Mouse (Mus musculus) hindbrain, embryonic 16.5 days (tissue): Measurements from ENCODE around the gene Atp5c1. TPM values are rescaled to one million over a fixed set of nuclear protein-coding genes. Genes with fewer than 3 reads are reported as not detected.

Experiments
- ATAC-seq: fragments of 200-750 bp; cut with Nextera tagmentation; 2 replicates; pipeline ENCODE4 v1.8.0; 2017; ENCODE audit warnings: moderate TSS enrichment, moderate library complexity
- H3K27ac ChIP-seq: fragments of 300-500 bp; sonication (generic); 2 replicates; pipeline ENCODE4 v1.5.1; 2014; ENCODE audit warnings: low read depth, mild to moderate bottlenecking, control low read depth, low read length, moderate library complexity
- H3K27me3 ChIP-seq: fragments of 300-500 bp; sonication (generic); replicated peaks from 2 replicates; pipeline ENCODE4 v1.6.1; 2014; ENCODE audit warnings: low read length; ENCODE audit not compliant: control insufficient read depth, insufficient read depth
- H3K36me3 ChIP-seq: fragments of 300-500 bp; sonication (generic); 2 replicates; pipeline ENCODE4 v1.6.1; 2014; ENCODE audit warnings: mild to moderate bottlenecking, low read length, moderate library complexity, mixed read lengths; ENCODE audit not compliant: control insufficient read depth, insufficient read depth
- H3K4me1 ChIP-seq: fragments of 300-500 bp; sonication (generic); 2 replicates; pipeline ENCODE4 v1.6.1; 2014; ENCODE audit warnings: low read depth, low read length; ENCODE audit not compliant: control insufficient read depth, insufficient read depth
- H3K4me2 ChIP-seq: fragments of 300-500 bp; sonication (generic); 2 replicates; pipeline ENCODE4 v1.6.1; 2014; ENCODE audit warnings: mild to moderate bottlenecking, low read length, control low read depth, moderate library complexity
- H3K4me3 ChIP-seq: fragments of 300-500 bp; sonication (generic); 2 replicates; pipeline ENCODE4 v1.5.1; 2014; ENCODE audit warnings: mild to moderate bottlenecking, low read length, control low read depth, moderate library complexity
- H3K9ac ChIP-seq: fragments of 300-500 bp; sonication (generic); 2 replicates; pipeline ENCODE4 v1.6.1; 2014; ENCODE audit warnings: low read depth, mild to moderate bottlenecking, control low read depth, low read length, moderate library complexity
- H3K9me3 ChIP-seq: fragments of 300-500 bp; sonication (generic); 2 replicates; pipeline ENCODE4 v1.6.1; 2014; ENCODE audit warnings: mild to moderate bottlenecking, low read length, moderate library complexity; ENCODE audit not compliant: control insufficient read depth
- WGBS: fragments of 180-500 bp; shearing (Covaris S2); extraction: QIAGEN DNeasy Blood & Tissue Kit; methylation state at CpG from one replicate; pipeline ENCODE4 v1.1.7; 2014; 5-methylcytosine and 5-hydroxymethylcytosine counted together
- polyA plus RNA-seq: library from polyadenylated mRNA; unstranded; fragments of >200 nt; fragmentation: Nextera tagmentation; extraction: Ambion mirVana; gene quantifications from 2 replicates; pipeline ENCODE4 v1.2.1, GENCODE M21; 2015

Gene Atp5c1
- polyA plus RNA-seq, 1 experiment from 2014 or later: 656 TPM

- no peak for ATAC-seq
- H3K4me3 ChIP-seq: no peak overlapping the region
- peaks cover 4% of the 10 kb centered on the region; the same call in 1 of the 2 replicates for H3K4me1 ChIP-seq
- H3K27ac ChIP-seq: no peak overlapping the region
- H3K9me3 ChIP-seq: no peaks in the 10 kb centered on the region
- 70% methylated on average over 4 of the region's 4 CpGs for WGBS
- no peak overlapping the region for H3K9ac ChIP-seq
- no peaks in the 10 kb centered on the region for H3K27me3 ChIP-seq
- H3K4me2 ChIP-seq: no peak overlapping the region
- H3K36me3 ChIP-seq: no peaks in the 10 kb centered on the region
Measured at GRCm38 (mm10) chr2:10033684-10034083, 46.6 kb downstream of the Atp5c1 start.

GRCm38 (mm10) chr2:10029755-10030154 is 50.6 kb downstream of the Atp5c1 start:
- WGBS: 72% methylated on average over 7 of the region's 7 CpGs
- ATAC-seq: no peak; the same call in 1 of the 2 replicates
- Histone ChIP-seq H3K4me2 (no peak overlapping the region), H3K27me3 (no peaks in the 10 kb centered on the region), H3K9ac (no peak overlapping the region), H3K4me1 (peaks cover 4% of the 10 kb centered on the region; the same call in 1 of the 2 replicates), H3K4me3 (no peak overlapping the region), H3K9me3 (no peaks in the 10 kb centered on the region), H3K36me3 (no peaks in the 10 kb centered on the region), H3K27ac (no peak overlapping the region)

GRCm38 (mm10) chr2:10024264-10024663 is 56.0 kb downstream of the Atp5c1 start:
- 87% methylated on average over 6 of the region's 6 CpGs for WGBS
- H3K9me3 ChIP-seq: no peaks in the 10 kb centered on the region
- H3K36me3 ChIP-seq: no peaks in the 10 kb centered on the region
- H3K4me2 ChIP-seq: no peak overlapping the region
- no peak overlapping the region for H3K9ac ChIP-seq
- no peak overlapping the region for H3K27ac ChIP-seq
- no peaks in the 10 kb centered on the region for H3K27me3 ChIP-seq
- H3K4me3 ChIP-seq: no peak overlapping the region
- no peak for ATAC-seq
- H3K4me1 ChIP-seq: no peaks in the 10 kb centered on the region; the same call in 1 of the 2 replicates

- H3K27ac ChIP-seq: no peak overlapping the region
- H3K4me1 ChIP-seq: no peaks in the 10 kb centered on the region
- no peaks in the 10 kb centered on the region for H3K36me3 ChIP-seq
- WGBS: 90% methylated on average over 11 of the region's 11 CpGs
- H3K9me3 ChIP-seq: no peaks in the 10 kb centered on the region
- H3K4me3 ChIP-seq: no peak overlapping the region
- no peaks in the 10 kb centered on the region for H3K27me3 ChIP-seq
- no peak for ATAC-seq
- H3K9ac ChIP-seq: no peak overlapping the region
- no peak overlapping the region for H3K4me2 ChIP-seq
Measured at GRCm38 (mm10) chr2:10021296-10021695, 59.0 kb downstream of the Atp5c1 start.

DNA sequence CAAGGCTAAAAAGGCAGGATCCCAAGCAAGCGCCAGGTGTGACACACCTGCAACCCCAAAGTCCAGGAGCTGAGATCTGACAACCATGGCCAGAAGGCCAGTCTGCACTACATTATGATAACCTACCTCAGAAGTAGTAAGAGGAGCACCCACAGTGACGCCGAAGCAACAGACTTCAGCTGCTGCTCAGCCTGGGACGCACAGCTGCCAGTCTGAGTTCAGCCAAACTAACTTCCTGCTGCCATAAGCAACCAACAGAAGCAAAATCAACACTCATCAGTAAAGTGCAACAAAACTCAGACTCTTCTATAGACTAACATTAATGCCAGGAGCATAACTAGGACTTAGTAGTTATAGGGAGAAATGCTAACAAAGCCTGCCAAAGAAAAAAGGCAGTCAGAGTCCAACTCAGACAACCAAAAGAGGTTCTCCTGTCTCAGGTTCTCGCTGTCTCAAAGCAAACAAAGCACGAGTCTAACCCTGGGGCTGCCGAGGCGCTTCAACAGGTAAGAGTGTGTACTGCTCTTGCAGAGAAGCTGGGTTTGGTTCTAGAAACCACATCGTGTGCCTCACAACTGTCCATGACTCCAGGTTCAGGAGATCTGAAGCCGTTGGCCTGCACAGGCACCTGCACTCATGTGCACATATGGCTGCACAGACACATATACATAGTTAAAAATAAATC is 65.2 kb downstream of the Atp5c1 start:
- no peak overlapping the region for H3K9ac ChIP-seq
- no peaks in the 10 kb centered on the region for H3K27me3 ChIP-seq
- no peaks in the 10 kb centered on the region for H3K9me3 ChIP-seq
- H3K36me3 ChIP-seq: no peaks in the 10 kb centered on the region
- no peak overlapping the region for H3K4me3 ChIP-seq
- no peak overlapping the region for H3K4me2 ChIP-seq
- no peak for ATAC-seq
- no peak overlapping the region for H3K27ac ChIP-seq
- H3K4me1 ChIP-seq: no peaks in the 10 kb centered on the region
- 91% methylated on average over 10 of the region's 10 CpGs for WGBS

- no peaks in the 10 kb centered on the region for H3K9me3 ChIP-seq
- no peak overlapping the region for H3K9ac ChIP-seq
- H3K4me1 ChIP-seq: no peaks in the 10 kb centered on the region
- no peak overlapping the region for H3K4me2 ChIP-seq
- no peak overlapping the region for H3K27ac ChIP-seq
- no peak overlapping the region for H3K4me3 ChIP-seq
- no peaks in the 10 kb centered on the region for H3K27me3 ChIP-seq
- H3K36me3 ChIP-seq: no peaks in the 10 kb centered on the region
- WGBS: 38% methylated on average over 7 of the region's 7 CpGs
- peak; percentile 61; the same call in 1 of the 2 replicates for ATAC-seq
Measured at GRCm38 (mm10) chr2:10010263-10010909, 69.9 kb downstream of the Atp5c1 start.

DNA sequence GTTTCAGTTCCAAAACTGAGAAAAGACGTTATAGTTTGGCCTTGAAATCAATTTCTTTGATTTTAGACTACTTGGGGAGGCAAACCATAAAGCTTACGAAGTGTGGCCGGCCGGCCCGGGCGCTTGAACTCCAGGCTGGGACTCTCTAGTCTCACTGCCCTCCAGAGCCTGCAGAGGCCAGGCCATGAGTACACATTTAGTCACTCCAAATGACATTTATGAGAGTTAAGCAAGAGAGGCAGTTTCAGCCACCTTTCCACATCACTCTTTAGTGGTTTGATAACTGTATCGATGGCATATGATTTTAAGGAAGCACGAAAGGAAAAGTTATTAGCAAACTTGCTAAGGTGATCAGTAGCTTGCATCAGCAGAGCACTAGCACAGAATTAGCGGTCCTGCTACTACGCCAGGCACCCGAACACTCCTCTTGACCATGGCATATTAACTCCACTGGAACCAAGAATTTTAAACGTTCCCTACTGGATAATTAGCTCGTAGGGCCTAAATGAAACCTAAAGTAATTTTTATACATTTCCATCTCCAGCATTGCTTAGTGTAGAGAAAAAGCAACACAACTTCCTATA is 70.5 kb downstream of the Atp5c1 start:
- Histone ChIP-seq H3K9me3 (no peaks in the 10 kb centered on the region), H3K27ac (no peak overlapping the region), H3K4me2 (no peak overlapping the region), H3K36me3 (no peaks in the 10 kb centered on the region), H3K4me3 (no peak overlapping the region), H3K9ac (no peak overlapping the region), H3K27me3 (no peaks in the 10 kb centered on the region), H3K4me1 (no peaks in the 10 kb centered on the region)
- 84% methylated on average over 13 of the region's 13 CpGs for WGBS
- ATAC-seq: 0 out of 2 replicates have a peak, but pooled peaks have one; percentile 27

DNA sequence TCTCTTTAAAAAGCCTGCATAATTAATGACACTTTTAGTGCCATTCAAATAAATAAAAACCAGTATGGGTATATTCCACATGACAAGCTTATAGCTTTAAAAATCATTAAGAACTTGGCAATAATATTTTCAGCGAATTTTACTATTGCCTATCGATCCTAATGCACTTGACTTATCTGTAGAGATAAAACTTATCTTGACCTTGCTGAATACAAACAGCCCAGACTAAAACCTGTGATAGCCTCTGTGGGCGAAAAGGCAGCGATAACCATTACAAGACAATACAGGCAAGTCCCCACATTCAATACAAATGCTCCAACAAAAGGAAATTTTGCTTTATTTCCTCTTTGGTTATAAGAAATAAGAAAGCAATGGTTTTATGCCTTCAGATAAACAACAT is 71.7 kb downstream of the Atp5c1 start:
- Histone ChIP-seq H3K27ac (no peak overlapping the region), H3K36me3 (no peaks in the 10 kb centered on the region), H3K4me3 (no peak overlapping the region), H3K27me3 (no peaks in the 10 kb centered on the region), H3K9me3 (no peaks in the 10 kb centered on the region), H3K4me2 (no peak overlapping the region), H3K4me1 (no peaks in the 10 kb centered on the region), H3K9ac (no peak overlapping the region)
- no peak for ATAC-seq
- 88% methylated on average over 4 of the region's 4 CpGs for WGBS
